Mouse (Mus musculus) MEL (cell line): ENCODE measurements around the gene Tent5b. TPM values are rescaled to one million over a fixed set of nuclear protein-coding genes. Genes with fewer than 3 reads are reported as not detected.
A peak's percentile ranks its signal among the peaks of the same experiment; 100 is the strongest.
"Not testable (repeated sequence)": the region's sequence is repeated elsewhere in the genome, so short reads cannot be mapped to it uniquely, and the experiment has no call there.

Source experiments
- DNase-seq: peaks from one replicate; pipeline ENCODE4 v3.0.0; 2011; ENCODE audit warnings: low read depth, low spot score
- H3K27ac ChIP-seq: 2 replicates; pipeline ENCODE4 v1.5.1; 2012; ENCODE audit warnings: low read depth, mild to moderate bottlenecking, control low read depth, low read length, moderate library complexity; ENCODE audit not compliant: control insufficient read depth
- H3K27me3 ChIP-seq, 2 experiments: fragments of 150-350 bp in 1 of 2; sonication (generic) in 1 of 2; 2 replicates each; pipeline ENCODE4 v1.6.1; 2012; ENCODE audit warnings: low read length in 2 of 2, mild to moderate bottlenecking in 2 of 2, improper control_type of control experiment in 1 of 2, moderate library complexity in 1 of 2; ENCODE audit not compliant: insufficient read depth in 2 of 2, control insufficient read depth in 1 of 2
- H3K36me3 ChIP-seq, 2 experiments: 2 replicates each; pipeline ENCODE4 v1.6.1; 2012 to 2014; ENCODE audit warnings: low read length in 2 of 2, improper control_type of control experiment in 1 of 2, inconsistent platforms in 1 of 2, mild to moderate bottlenecking in 1 of 2; ENCODE audit not compliant: insufficient read depth in 2 of 2, control insufficient read depth in 1 of 2
- H3K4me1 ChIP-seq, 2 experiments: fragments of 150-350 bp in 1 of 2; sonication (generic) in 1 of 2; 2 replicates each; pipeline ENCODE4 v1.6.1; 2012; ENCODE audit warnings: low read length in 2 of 2, improper control_type of control experiment in 1 of 2, mild to moderate bottlenecking in 1 of 2; ENCODE audit not compliant: insufficient read depth in 2 of 2, control insufficient read depth in 1 of 2
- H3K4me3 ChIP-seq, 2 experiments: fragments of 150-350 bp in 1 of 2; sonication (generic) in 1 of 2; 2 replicates each; pipeline ENCODE4 v1.5.1; 2012; ENCODE audit warnings: low read depth in 2 of 2, low read length in 2 of 2, mild to moderate bottlenecking in 2 of 2, moderate library complexity in 2 of 2, control low read depth in 1 of 2, improper control_type of control experiment in 1 of 2; ENCODE audit not compliant: control insufficient read depth in 1 of 2, insufficient read depth in 1 of 2
- H3K79me2 ChIP-seq: 2 replicates; pipeline ENCODE4 v1.6.1; 2012; ENCODE audit warnings: mild to moderate bottlenecking, low read length, moderate library complexity; ENCODE audit not compliant: control insufficient read depth, poor library complexity, insufficient read depth
- H3K9ac ChIP-seq: 2 replicates; pipeline ENCODE4 v1.6.1; 2012; ENCODE audit warnings: low read depth, mild to moderate bottlenecking, control low read depth, low read length, moderate library complexity; ENCODE audit not compliant: control insufficient read depth, poor library complexity, severe bottlenecking
- H3K9me3 ChIP-seq: fragments of 150-350 bp; sonication (generic); replicated peaks from 2 replicates; pipeline ENCODE4 v1.6.1; 2012; ENCODE audit warnings: mild to moderate bottlenecking, low read length, improper control_type of control experiment, moderate library complexity; ENCODE audit not compliant: insufficient read depth
- CHD2 ChIP-seq: IDR thresholded peaks from 2 replicates; pipeline ENCODE4 v1.6.1; 2011; ENCODE audit warnings: low read length, improper control_type of control experiment
- E2F4 ChIP-seq: IDR thresholded peaks from 2 replicates; pipeline ENCODE4 v1.6.1; 2011; ENCODE audit warnings: low read depth, low read length, improper control_type of control experiment, borderline replicate concordance
- ELF1 ChIP-seq: IDR thresholded peaks from 2 replicates; pipeline ENCODE4 v1.6.1; 2014; ENCODE audit warnings: low read depth, mild to moderate bottlenecking, inconsistent platforms, low read length, improper control_type of control experiment, moderate library complexity
- EP300 ChIP-seq, 2 experiments: IDR thresholded peaks; 2 replicates each; pipeline ENCODE4 v1.6.1; 2011; ENCODE audit warnings: improper control_type of control experiment in 2 of 2, low read length in 2 of 2, low read depth in 1 of 2, mild to moderate bottlenecking in 1 of 2
- ETS1 ChIP-seq: IDR thresholded peaks from 2 replicates; pipeline ENCODE4 v1.6.1; 2012; ENCODE audit warnings: low read depth, mild to moderate bottlenecking, inconsistent platforms, low read length, improper control_type of control experiment, moderate library complexity
- GATA1 ChIP-seq: IDR thresholded peaks from 2 replicates; pipeline ENCODE4 v1.6.1; 2011; ENCODE audit warnings: low read depth, low read length, improper control_type of control experiment
- HCFC1 ChIP-seq: IDR thresholded peaks from 2 replicates; pipeline ENCODE4 v1.6.1; 2012; ENCODE audit warnings: low read depth, mild to moderate bottlenecking, inconsistent platforms, low read length, improper control_type of control experiment, moderate library complexity
- KAT2A ChIP-seq: conservative IDR thresholded peaks from 2 replicates; pipeline ENCODE4 v1.6.1; 2012; ENCODE audit warnings: low read depth, low read length, improper control_type of control experiment, inconsistent platforms
- MAX ChIP-seq: IDR thresholded peaks from 2 replicates; pipeline ENCODE4 v1.6.1; 2011; ENCODE audit warnings: low read length, improper control_type of control experiment
- MEF2A ChIP-seq: IDR thresholded peaks from 2 replicates; pipeline ENCODE4 v1.6.1; 2014; ENCODE audit warnings: low read depth, mild to moderate bottlenecking, inconsistent platforms, low read length, improper control_type of control experiment; ENCODE audit not compliant: poor library complexity, insufficient replicate concordance, severe bottlenecking; ENCODE audit errors: extremely low read depth
- MYC ChIP-seq: IDR thresholded peaks from 2 replicates; pipeline ENCODE4 v1.6.1; 2011; ENCODE audit warnings: low read depth, mild to moderate bottlenecking, low read length, improper control_type of control experiment, moderate library complexity
- NELFE ChIP-seq: IDR thresholded peaks from 2 replicates; pipeline ENCODE4 v1.6.1; 2011; ENCODE audit warnings: low read depth, low read length, improper control_type of control experiment
- POLR2A ChIP-seq, 2 experiments: IDR thresholded peaks; 2 replicates each; pipeline ENCODE4 v1.6.1; 2011 to 2012; ENCODE audit warnings: low read length in 2 of 2, mild to moderate bottlenecking in 2 of 2, control low read depth in 1 of 2, improper control_type of control experiment in 1 of 2, low read depth in 1 of 2, moderate library complexity in 1 of 2; ENCODE audit not compliant: control insufficient read depth in 1 of 2, insufficient read depth in 1 of 2, poor library complexity in 1 of 2
- POLR2AphosphoS5 ChIP-seq: IDR thresholded peaks from 2 replicates; pipeline ENCODE4 v1.6.1; 2012; ENCODE audit warnings: low read depth, borderline replicate concordance, mild to moderate bottlenecking, inconsistent platforms, low read length, moderate library complexity, mixed read lengths
- RAD21 ChIP-seq: IDR thresholded peaks from 2 replicates; pipeline ENCODE4 v1.6.1; 2011; ENCODE audit warnings: mild to moderate bottlenecking, low read depth, low read length, improper control_type of control experiment
- SMC3 ChIP-seq: IDR thresholded peaks from 2 replicates; pipeline ENCODE4 v1.6.1; 2011; ENCODE audit warnings: low read depth, low read length, improper control_type of control experiment
- TAL1 ChIP-seq: IDR thresholded peaks from 2 replicates; pipeline ENCODE4 v1.6.1; 2012; ENCODE audit warnings: mild to moderate bottlenecking, inconsistent platforms, low read length, moderate library complexity, mixed read lengths
- TCF12 ChIP-seq: IDR thresholded peaks from 2 replicates; pipeline ENCODE4 v1.6.1; 2014; ENCODE audit warnings: low read depth, mild to moderate bottlenecking, inconsistent platforms, low read length, improper control_type of control experiment, moderate library complexity
- ZC3H11A ChIP-seq: IDR thresholded peaks from 2 replicates; pipeline ENCODE4 v1.6.1; 2012; ENCODE audit warnings: low read depth, mild to moderate bottlenecking, inconsistent platforms, low read length, improper control_type of control experiment
- ZMIZ1 ChIP-seq: IDR thresholded peaks from 2 replicates; pipeline ENCODE4 v1.6.1; 2012; ENCODE audit warnings: low read depth, mild to moderate bottlenecking, inconsistent platforms, low read length, improper control_type of control experiment, moderate library complexity
- polyA plus RNA-seq, 2 experiments: library from polyadenylated mRNA; stranded (reverse) in 1 of 2; unstranded in 1 of 2; fragments of >175 nt in 1 of 2; fragments of >200 nt in 1 of 2; gene quantifications; 2 replicates each; pipeline versions ENCODE4 v1.2.1 to v1.2.4; 2012; ENCODE audit warnings: low replicate concordance in 2 of 2, low read depth in 1 of 2; ENCODE audit not compliant: insufficient read length in 2 of 2, insufficient read depth in 1 of 2, missing spikeins in 1 of 2
- total RNA-seq: library from RNA; depleted of rRNA; stranded (reverse); fragments of 300-350 nt; gene quantifications from 2 replicates; pipeline ENCODE4 v1.2.3, GENCODE M21; 2012

The Tent5b gene
- total and polyA plus RNA-seq, 3 experiments: 2.5 to 3.6 TPM; not detected in 1

DNA sequence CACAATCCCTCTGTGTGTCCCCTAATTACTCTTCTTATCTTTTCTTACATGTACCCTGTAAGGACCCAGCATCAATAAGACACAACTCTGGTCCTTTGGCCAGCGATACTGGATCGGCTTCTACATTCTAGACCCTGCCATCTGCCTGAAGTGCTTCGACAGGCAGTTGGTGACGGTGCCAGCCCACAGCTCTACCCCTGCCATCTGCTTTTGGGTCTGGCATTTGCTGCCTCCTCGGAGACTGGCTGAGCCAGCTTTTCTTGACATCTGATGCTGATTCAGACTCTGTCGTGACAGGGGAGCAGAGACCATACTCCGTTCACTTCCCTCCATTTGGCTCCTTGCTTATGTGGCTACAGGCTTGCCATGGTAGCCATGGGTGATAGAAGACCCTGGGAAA is 29.1 kb downstream of the Tent5b start:
- TF ChIP-seq ELF1 (no peak), TCF12 (no peak), SMC3 (no peak), RAD21 (no peak), HCFC1 (no peak), ZMIZ1 (no peak), MEF2A (no peak), ZC3H11A (no peak), POLR2A (IDR thresholded peaks at IDR 0.05; ENCODE audit: control insufficient read depth in 1 of 2, insufficient read depth in 1 of 2, low read depth in 1 of 2, low read length in 2 of 2, poor library complexity in 1 of 2) (no peak), EP300 (IDR thresholded peaks at IDR 0.05; ENCODE audit: low read depth in 1 of 2, low read length in 2 of 2) (no peak), ETS1 (no peak), CHD2 (no peak), E2F4 (no peak), TAL1 (no peak), GATA1 (no peak)
- no peak overlapping the region for H3K9ac ChIP-seq
- no peak overlapping the region for H3K4me3 ChIP-seq
- no peaks in the 10 kb centered on the region for H3K9me3 ChIP-seq
- H3K36me3 ChIP-seq: peaks cover 0 to 31% of the 10 kb centered on the region in 2 experiments; a peak in 2 of 4 replicates
- no peaks in the 10 kb centered on the region for H3K79me2 ChIP-seq
- peaks cover 27 to 36% of the 10 kb centered on the region in 2 experiments for H3K4me1 ChIP-seq
- H3K27me3 ChIP-seq: no peaks in the 10 kb centered on the region
- no peak overlapping the region for H3K27ac ChIP-seq
- no peak for DNase-seq

- Histone ChIP-seq H3K9ac (no peak overlapping the region), H3K27ac (no peak overlapping the region), H3K4me1 (peaks cover 17 to 19% of the 10 kb centered on the region in 2 experiments), H3K36me3 (peaks cover 0 to 13% of the 10 kb centered on the region in 2 experiments; a peak in 2 of 4 replicates), H3K79me2 (no peaks in the 10 kb centered on the region), H3K4me3 (no peak overlapping the region), H3K9me3 (no peaks in the 10 kb centered on the region), H3K27me3 (no peaks in the 10 kb centered on the region)
- TF ChIP-seq KAT2A (no peak), SMC3 (no peak), MAX (no peak), NELFE (no peak), RAD21 (no peak), MYC (no peak), CHD2 (no peak), POLR2AphosphoS5 (no peak)
- DNase-seq: no peak
Observed at GRCm38 (mm10) chr4:133511050-133511449, 31.1 kb downstream of the Tent5b start.

DNA sequence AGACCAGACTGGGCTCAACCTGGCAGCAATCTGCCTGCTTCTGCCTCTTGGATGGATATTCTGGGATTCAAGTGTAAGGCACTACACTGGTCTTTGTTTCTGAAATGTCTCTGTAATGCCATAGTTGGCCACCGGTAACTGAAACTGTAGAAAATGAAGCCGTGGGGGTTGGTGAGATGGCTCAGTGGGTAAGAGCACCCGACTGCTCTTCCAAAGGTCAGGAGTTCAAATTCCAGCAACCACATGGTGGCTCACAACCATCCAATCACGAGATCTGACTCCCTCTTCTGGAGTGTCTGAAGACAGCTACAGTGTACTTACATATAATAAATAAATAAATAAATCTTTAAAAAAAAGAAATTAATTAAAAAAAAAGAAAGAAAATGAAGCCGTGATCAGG is 32.6 kb downstream of the Tent5b start:
- H3K4me1 ChIP-seq, H3K36me3 ChIP-seq, H3K27me3 ChIP-seq, H3K79me2 ChIP-seq, H3K9me3 ChIP-seq, H3K27ac ChIP-seq: not testable (repeated sequence)
- Histone ChIP-seq H3K9ac (peak overlapping the region; percentile 64), H3K4me3 (peak overlapping the region in 1 of 2 experiments; percentile 43; a peak in 2 of 4 replicates)
- peak; percentile 39 for DNase-seq
